Mouse (Mus musculus): ENCODE measurements at regions not wholly inside any gene's neighbourhood (a gene's known extent, or its start where the extent isn't known, plus 50 kb on each side); places are given as distances from the start of the nearest gene placed in this dataset.

DNA sequence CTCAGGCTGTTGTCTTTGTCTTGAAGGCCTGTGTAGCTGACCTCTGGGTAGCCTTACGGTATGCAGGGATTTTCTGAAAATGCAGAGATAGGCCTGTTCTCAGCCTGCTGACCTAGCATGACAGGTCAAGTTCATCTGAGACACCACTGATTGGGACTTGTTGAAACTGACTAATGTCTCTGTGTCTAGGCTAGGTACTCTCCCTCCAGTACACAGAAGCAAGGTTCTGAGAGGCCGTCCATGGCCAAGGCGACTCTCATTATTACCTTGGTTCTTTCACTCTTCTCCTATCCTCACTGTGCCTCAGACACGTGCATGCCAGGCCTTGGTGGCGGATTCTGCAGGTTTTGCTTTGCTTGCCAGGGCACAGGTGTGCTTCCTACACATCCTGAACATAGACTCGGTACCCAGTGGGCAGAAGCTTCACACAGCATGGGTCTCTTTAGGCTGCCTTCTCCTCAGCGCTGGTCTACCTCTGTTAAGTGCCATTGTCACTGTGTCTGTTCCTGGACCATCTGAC lies 208.3 kb downstream of the Adra2a start:
- TF ChIP-seq CTCF (IDR thresholded peaks at IDR 0.05; ENCODE audit: low read depth, low read length) (no peak), POLR2A (IDR thresholded peaks at IDR 0.05; ENCODE audit: extremely low read depth, insufficient read depth, low read length) (no peak)

Data from liver, adult 2 months (tissue).